Mouse (Mus musculus) lung, postnatal 14 days (tissue): ENCODE results near the gene Epb42.
"Not testable (repeated sequence)": the region's sequence is repeated elsewhere in the genome, so short reads cannot be mapped to it uniquely, and the experiment has no call there.

Experiments used
- DNase-seq: peaks from one replicate; pipeline ENCODE4 v3.0.0; 2021

Gene Epb42

GRCm38 (mm10) chr2:121006986-121007385 is 29.9 kb downstream of the Epb42 start:
- no peak for DNase-seq

DNA sequence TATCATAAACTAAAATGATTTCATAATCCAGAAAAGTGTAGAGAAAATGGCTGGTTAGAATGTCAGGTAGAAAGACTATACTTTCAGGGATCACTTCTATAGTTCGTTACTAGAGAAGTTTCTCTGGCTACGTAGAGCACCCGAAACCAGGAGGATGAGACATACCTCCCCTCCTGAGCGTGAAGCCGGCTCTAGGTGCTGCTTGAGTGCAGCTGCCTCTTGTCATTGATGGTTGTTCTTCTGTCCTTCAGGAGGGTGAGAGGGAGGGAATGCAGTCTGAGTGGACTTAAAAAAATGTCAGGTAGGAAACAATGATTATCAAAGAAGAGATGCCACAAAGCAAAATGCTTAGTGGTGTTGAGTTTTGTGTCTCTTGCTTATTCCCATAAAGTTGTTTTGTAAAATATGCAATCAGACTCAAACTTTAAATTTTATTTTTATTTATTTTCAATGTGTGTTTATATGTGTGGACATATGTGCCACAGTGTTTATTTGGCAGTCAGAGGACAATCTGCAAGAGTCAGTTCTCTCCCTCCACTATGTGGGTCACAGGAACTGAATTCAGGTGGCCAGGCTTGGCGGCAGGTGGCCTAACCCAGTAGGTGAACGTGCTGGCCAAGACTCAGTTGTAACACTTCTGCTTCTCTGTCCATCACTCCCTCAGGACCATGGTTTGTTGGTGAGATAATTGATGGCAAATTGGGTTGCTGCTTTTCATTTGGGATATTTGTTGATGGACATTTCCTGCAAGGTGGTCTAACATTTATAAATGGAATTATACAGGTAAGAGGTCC is 32.7 kb downstream of the Epb42 start:
- no peak for DNase-seq

GRCm38 (mm10) chr2:121003586-121003985 is 33.3 kb downstream of the Epb42 start:
- DNase-seq, result no peak

- DNase-seq, result no peak
These were observed 38.0 kb downstream of the Epb42 start for GRCm38 (mm10) chr2:120998863-120999262.

GRCm38 (mm10) chr2:120996607-120997006 is 40.3 kb downstream of the Epb42 start:
- not testable (repeated sequence) for DNase-seq

GRCm38 (mm10) chr2:120991196-120991595 is 45.7 kb downstream of the Epb42 start:
- DNase-seq, result no peak

DNA sequence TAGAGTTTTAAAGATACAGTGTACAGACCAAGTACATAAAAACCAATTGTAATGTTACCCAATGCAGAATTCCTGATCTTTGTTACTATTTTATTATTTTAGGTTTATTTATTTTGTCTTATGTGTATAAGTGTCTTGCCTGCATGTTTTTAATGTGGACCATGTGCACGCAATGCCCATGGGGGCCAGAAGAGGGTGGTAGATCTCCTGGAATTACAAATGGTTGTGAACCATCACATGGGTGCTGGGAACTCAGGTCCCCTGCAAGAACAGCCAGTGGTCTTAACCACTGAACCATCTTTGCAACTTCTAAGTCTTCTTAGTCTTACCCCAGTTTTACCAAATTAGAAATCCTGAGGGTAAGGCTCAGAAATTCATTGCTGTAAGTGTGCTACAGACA is 51.6 kb downstream of the Epb42 start:
- DNase-seq, result no peak

DNA sequence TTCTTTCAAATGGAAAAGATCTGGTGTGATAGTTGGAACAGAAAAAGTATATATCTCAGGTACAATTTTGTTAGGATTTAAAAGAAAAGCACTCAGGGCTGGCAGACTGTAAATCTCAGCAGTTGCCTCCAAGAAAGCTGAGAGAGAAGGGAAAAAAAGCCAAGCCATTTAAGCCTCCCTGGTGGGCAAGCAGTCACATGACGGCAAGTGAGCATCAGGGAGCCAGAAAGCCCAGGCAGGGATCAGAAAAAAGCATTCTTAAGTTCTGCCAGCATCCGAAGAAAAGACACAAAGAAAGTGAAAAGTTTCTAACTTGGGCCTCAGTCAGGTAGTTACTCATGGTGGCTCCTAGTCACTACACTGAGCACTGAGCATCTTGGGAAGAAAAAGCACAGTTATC is 53.3 kb downstream of the Epb42 start:
- DNase-seq, result no peak

DNA sequence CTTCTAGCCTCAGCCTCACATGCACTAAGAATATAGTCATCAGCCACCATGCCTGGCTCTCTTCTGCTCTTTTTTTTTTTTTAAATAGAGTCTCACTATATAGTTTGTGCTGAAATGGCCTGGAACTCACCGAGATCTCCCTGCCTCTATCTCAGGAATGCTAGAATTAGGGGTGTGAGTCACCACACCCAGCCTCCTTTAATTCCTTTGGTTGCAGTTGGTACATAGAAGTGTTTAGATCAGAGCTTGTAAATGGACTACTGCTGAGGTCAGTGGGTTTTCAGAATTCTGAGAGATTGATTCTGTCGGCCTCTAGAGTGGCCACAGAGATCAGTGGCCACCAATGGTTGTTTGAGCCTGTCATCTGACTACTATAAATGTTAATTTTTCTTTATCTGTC is 56.0 kb downstream of the Epb42 start:
- no peak for DNase-seq

- no peak for DNase-seq
These were observed 57.1 kb downstream of the Epb42 start for GRCm38 (mm10) chr2:120979819-120980218.

- DNase-seq, result no peak
These were observed 58.2 kb downstream of the Epb42 start for GRCm38 (mm10) chr2:120978693-120979037.

- no peak for DNase-seq
These were observed 58.8 kb downstream of the Epb42 start for GRCm38 (mm10) chr2:120977926-120978692.

- peak; percentile 71 for DNase-seq
These were observed 59.6 kb downstream of the Epb42 start, which contains the start of gene Tmem62 for GRCm38 (mm10) chr2:120976990-120977925. TSS of gene Tmem62 (plus strand) at chr2:120977017.

DNA sequence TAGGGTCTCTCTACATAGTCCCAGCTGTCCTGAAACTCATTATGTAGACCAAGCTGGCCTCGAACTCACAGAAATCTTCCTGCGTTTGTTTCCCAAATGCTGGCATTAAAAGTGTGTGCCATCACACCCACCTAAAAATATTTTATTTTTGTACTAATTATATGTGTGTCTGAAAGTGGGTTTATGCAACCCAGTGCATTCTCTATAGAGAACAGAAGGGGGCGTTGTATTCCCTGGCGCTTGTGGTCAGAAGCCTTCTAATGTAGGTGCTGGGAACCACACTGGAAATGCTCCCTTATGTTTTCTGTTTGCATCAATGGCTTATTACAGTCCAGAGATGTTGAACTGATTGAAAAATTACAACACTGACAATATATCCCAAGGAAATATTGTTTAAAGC is 60.6 kb downstream of the Epb42 start:
- no peak for DNase-seq

DNA sequence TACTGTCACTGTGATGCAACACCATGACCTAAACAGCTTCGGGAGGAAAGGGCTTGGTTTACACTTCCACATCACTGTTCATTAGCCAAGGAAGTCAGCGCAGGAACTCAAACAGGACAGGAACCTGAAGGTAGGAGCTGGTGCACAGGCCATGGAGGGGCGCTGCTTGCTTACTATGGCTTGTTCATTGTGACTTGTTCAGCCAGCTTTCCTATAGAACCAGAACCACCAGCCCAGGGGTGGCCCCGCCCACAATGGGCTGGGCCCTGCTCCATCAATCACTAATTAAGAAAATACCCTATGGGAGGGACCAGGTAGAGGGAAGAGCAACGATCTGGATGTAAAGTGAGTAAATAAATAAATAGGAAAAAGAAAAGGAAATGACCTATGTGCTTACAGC is 63.9 kb downstream of the Epb42 start:
- no peak for DNase-seq

GRCm38 (mm10) chr2:120972257-120972656 is 64.6 kb downstream of the Epb42 start:
- not testable (repeated sequence) for DNase-seq

DNA sequence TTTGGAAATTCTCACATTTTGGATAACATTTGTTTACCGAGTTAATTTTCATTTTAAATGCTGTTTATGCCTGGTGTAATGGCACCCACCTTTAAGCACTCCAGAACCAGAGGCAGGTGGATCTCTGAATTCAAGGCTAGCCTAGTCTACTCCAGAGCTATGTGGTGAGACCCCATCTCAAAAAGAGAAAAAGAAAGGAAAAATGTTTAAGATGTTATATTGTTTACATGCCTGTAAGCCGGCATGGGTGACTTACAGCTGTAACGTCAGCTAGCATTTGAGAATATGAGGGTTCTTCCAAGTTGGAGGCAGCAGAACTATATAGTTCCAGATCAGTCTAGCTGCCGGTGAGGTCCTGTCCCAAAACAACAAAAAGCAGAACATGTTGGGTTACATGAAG is 65.1 kb downstream of the Epb42 start:
- no peak for DNase-seq

DNA sequence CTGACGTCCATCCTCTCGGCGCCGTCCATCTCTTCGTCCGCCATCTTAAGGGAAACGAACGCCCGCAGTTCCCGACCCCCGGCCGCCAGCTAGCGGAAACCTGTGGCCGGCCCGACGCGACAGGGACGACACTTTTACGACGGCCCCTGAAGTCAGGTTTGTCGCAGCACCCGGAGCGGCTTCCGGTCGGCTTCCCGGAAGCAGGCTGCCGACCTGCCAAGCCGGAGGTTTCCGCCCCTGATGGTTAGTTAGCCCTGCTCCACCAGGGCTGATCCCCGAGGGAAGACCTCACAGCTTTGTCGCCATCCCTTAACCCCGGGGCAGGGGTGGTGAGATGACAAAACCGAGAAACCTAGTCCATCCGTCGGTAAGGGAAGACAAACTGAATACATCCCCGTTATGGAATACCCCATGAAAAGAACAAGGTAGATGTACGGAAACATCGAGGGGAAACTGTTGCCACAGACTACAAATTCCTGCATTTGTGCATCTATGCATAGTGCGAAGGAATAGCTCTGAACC is 66.3 kb downstream of the Epb42 start, which contains the start of gene Ubr1:
Gene Ubr1, minus strand, starts transcription at position 157 of the 522 bp plus-strand sequence.
- peak; percentile 86 for DNase-seq

DNA sequence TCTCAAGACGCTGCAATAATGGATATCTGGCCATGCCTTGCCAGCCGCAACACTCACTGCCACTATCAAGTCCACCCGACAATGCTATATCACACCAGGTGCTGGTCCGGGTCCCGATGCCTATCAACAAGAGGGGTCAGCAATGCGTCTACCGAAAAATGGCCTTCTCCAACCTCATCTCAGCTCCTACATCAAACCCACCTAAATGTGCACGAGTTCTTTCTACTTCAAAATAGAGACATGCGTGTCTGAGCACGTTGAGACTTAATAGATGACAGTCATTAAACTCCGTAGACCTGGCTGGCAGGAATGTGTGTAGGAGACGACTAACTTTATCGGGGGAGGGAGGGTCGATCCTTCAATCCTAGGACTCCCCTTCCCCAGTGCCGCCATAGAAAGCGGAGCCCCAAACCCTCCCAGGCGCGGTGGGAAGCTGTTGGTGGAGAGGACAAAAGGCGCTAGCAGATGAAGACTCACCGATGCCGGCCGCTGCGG is 66.8 kb downstream of the Epb42 start:
- no peak for DNase-seq
